Mouse (Mus musculus) limb, embryonic 10.5 days (tissue): Measurements from ENCODE around the gene Them7. TPM values are rescaled to one million over a fixed set of nuclear protein-coding genes. Genes with fewer than 3 reads are reported as not detected.

Experiments
- DNase-seq: peaks from one replicate; pipeline ENCODE4 v3.0.0-alpha.2; 2017; ENCODE audit warnings: low spot score
- H3K27ac ChIP-seq: fragments of 300-500 bp; sonication (generic); 2 replicates; pipeline ENCODE4 v1.5.1; 2016; ENCODE audit warnings: mild to moderate bottlenecking
- H3K27me3 ChIP-seq: fragments of 300-500 bp; sonication (generic); 2 replicates; pipeline ENCODE4 v1.6.1; 2016; ENCODE audit warnings: low read depth, mild to moderate bottlenecking; ENCODE audit not compliant: poor library complexity, severe bottlenecking
- H3K36me3 ChIP-seq: fragments of 300-500 bp; sonication (generic); 2 replicates; pipeline ENCODE4 v1.6.1; 2016; ENCODE audit warnings: mild to moderate bottlenecking, moderate library complexity
- H3K4me1 ChIP-seq: fragments of 300-500 bp; sonication (generic); 2 replicates; pipeline ENCODE4 v1.6.1; 2016
- H3K4me3 ChIP-seq: fragments of 300-500 bp; sonication (generic); 2 replicates; pipeline ENCODE4 v1.5.1; 2016; ENCODE audit warnings: mild to moderate bottlenecking, moderate library complexity
- H3K9me3 ChIP-seq: fragments of 300-500 bp; sonication (generic); replicated peaks from 2 replicates; pipeline ENCODE4 v1.6.1; 2016; ENCODE audit warnings: mild to moderate bottlenecking
- WGBS: fragments of 180-500 bp; shearing (Covaris S2); methylation state at CpG from one replicate; pipeline ENCODE4 v1.1.7; 2016; 5-methylcytosine and 5-hydroxymethylcytosine counted together
- polyA plus RNA-seq: library from polyadenylated mRNA; unstranded; fragments of >200 nt; fragmentation: Nextera tagmentation; extraction: Ambion mirVana; gene quantifications from 2 replicates; pipeline ENCODE4 v1.2.1, GENCODE M21; 2016

Gene Them7
- polyA plus RNA-seq, result 1.1 and 1.9 TPM in 2 replicates

DNA sequence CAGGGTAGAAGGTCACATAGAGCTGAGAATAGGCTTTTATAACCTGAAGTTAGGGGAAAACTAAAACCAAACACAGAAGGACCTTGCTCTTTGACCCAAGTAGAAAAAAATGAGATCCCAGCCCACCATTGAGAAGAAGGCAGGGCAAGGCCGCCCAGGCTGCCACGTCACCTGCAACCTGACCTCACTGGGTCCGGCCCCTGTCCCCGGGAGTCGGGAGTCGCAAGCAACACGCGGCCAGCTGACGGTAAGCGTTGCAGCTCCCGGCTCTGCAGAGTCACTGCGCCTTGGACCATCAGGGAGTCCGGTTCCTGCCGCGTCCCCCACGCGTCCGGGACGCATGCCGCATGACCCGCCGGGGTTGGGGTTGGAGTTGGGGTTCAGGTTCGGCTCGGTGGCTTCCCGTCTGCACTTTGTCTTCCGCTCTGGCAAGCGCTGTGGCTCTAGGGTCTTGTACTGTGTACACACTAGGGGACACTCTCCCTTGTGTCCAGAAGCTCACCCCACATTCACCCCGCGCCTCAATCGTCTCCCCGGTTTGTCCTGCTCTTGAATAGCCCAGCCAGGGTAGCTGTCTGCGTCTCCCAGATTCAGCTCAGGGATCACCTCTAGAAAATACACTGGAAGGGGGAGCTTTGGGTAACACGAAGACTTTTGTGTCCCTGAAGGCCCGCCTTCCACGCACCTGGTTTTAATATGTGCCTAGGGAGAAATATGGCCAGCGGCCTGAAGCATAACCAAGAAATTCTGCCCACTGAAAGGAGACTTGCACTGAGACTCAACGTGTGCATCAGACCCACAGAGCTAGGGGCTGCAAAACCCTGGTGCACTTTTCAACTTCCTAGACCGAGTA is at the start of gene Them7:
Them7 (plus strand) TSS at position 187 of the 853 bp plus-strand sequence.
- peak within 1 kb of the TSS; percentile 86 for H3K27ac ChIP-seq
- peaks cover 32% of the 10 kb centered on the region for H3K4me1 ChIP-seq
- H3K36me3 ChIP-seq, result no peaks in the 10 kb centered on the region
- peak within 1 kb of the TSS; percentile 60 for H3K4me3 ChIP-seq
- WGBS, result 1% methylated on average over 38 of the region's 38 CpGs
- DNase-seq, result peak; percentile 85
- H3K27me3 ChIP-seq, result peaks cover 64% of the 10 kb centered on the region
- H3K9me3 ChIP-seq, result no peaks in the 10 kb centered on the region

DNA sequence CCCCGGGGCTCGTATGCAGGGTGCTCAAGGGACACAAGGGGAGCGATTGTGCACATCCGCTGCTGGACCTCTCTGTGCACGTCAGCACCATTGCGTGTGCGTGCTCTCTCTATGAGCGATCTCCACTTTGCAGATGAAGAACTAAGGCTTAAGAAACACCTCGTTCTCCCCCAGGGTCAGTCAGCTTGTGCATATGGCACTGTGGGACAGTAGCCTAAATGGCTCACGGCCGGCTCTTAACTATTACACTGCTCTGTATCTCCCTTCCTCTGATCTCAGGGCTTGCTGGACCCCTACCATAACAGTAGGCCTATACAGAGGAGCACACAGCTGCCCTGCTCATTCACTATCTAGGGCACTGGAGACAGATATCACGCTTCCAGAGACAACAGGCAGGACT is 45.2 kb upstream of the Them7 start:
- DNase-seq, result no peak
- no peak overlapping the region for H3K4me3 ChIP-seq
- H3K27ac ChIP-seq, result no peak overlapping the region
- WGBS, result 90% methylated on average over 12 of the region's 12 CpGs
- H3K9me3 ChIP-seq, result no peaks in the 10 kb centered on the region
- H3K4me1 ChIP-seq, result no peaks in the 10 kb centered on the region
- 0 out of 2 replicates have a peak, but pooled peaks cover 4% of the 10 kb centered on the region for H3K27me3 ChIP-seq
- no peaks in the 10 kb centered on the region for H3K36me3 ChIP-seq

DNA sequence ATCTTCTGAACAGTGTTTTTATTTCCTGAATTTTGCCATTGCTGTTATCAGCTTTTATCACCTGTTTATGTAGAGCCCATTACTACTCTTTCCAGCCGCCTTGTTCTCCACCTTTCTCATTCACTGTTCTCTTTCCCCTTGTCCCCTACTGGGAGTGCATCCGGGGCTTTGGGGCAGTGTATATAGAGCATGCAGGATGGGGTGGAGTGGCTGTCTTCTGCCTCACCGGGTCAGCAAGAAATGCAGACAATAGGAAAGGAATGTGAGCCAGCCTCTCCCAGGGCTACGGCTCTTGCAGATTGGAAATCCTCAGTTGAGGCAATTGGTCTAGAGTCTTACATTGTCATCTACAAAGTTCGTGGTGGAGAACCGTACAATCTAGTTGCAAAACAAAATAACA is 41.6 kb upstream of the Them7 start:
- 67% methylated on average over 6 of the region's 6 CpGs for whole genome bisulfite sequencing
- Histone ChIP-seq H3K36me3 (no peaks in the 10 kb centered on the region), H3K27me3 (0 out of 2 replicates have a peak, but pooled peaks cover 4% of the 10 kb centered on the region), H3K4me1 (peaks cover 4% of the 10 kb centered on the region; the same call in 1 of the 2 replicates), H3K27ac (no peak overlapping the region), H3K9me3 (no peaks in the 10 kb centered on the region), H3K4me3 (no peak overlapping the region)
- no peak for DNase-seq

DNA sequence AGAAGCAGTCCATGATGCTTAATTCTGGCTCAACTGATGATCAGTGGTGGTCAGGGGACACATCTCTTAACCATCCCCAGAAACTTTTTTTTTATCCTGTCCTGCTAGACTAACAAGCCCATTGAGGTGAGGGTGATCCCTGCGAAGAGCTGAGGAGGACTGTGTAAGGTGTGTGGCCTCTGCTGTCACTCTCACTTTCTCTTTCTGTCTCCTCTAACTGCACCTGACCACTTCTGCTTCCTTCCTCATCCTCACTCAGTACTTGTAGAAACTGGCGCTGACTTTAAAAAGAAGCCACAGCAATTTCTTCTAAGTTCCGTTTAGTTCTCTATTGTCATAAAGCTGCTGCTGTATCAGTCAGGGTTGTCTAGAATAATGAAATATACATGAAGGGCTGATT is 39.0 kb upstream of the Them7 start:
- 93% methylated on average over 3 of the region's 3 CpGs for WGBS
- Histone ChIP-seq H3K27ac (no peak overlapping the region), H3K4me3 (no peak overlapping the region), H3K4me1 (peaks cover 11% of the 10 kb centered on the region; the same call in 1 of the 2 replicates), H3K27me3 (0 out of 2 replicates have a peak, but pooled peaks cover 4% of the 10 kb centered on the region), H3K36me3 (no peaks in the 10 kb centered on the region), H3K9me3 (no peaks in the 10 kb centered on the region)
- DNase-seq, result no peak

DNA sequence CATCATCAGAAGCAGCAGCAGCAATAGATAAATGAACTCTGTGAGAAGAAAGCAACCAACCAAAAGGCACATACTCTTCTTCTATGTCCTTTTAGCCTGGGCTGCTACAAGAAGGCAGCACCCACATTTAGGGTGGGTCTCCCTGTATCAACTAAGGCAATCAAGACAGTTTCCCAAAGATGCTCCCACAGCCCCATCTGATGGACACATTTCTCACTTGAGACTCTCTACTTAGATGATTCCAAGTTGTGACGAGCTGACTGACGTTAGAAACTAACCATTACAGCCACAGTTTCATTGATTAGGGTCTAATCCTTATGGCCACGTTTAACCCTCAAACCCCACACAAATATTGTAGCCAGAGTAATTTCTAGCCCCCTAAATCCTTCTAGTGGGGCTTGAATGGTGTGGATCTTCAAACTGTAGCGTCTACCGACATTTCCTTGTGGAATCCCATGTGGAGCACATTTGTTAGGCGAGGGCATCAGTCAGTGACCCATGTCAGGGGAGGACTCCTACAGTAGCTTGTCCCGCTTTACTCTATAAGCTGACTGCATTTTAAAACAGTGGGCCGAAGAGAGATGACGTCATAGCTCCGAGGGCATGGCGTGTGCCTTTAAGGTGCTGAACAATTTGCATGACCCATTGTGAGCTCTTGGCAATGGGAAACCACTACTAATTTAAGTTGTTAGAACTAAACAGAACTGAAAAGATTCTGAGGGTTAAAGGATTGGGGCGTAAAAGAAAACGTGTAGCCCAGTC is 38.2 kb upstream of the Them7 start:
- no peak overlapping the region for H3K27ac ChIP-seq
- H3K36me3 ChIP-seq, result no peaks in the 10 kb centered on the region
- 0 out of 2 replicates have a peak, but pooled peaks cover 4% of the 10 kb centered on the region for H3K27me3 ChIP-seq
- DNase-seq, result no peak
- no peaks in the 10 kb centered on the region for H3K9me3 ChIP-seq
- no peak overlapping the region for H3K4me3 ChIP-seq
- H3K4me1 ChIP-seq, result peaks cover 11% of the 10 kb centered on the region; the same call in 1 of the 2 replicates
- 84% methylated on average over 13 of the region's 13 CpGs for WGBS

DNA sequence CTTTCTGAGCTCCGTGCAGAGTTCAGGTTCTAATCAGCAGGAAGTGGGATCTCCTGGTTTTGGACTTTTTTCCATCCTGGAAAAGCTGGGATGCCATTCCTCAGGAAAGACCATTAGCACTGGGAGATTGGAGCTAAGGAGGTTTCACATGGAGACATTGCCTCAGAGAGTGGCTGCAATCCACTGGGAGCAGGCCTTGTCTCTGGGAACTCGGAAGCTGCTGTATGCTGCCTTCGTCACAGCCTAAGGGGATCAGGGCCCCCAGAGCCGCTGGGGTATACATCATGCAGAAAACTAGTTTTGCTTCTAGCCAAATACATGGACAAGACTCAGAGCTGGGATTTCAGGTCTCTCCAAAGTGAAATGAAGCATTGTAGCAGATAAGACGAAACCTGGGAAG is 37.5 kb upstream of the Them7 start:
- no peak for DNase-seq
- H3K36me3 ChIP-seq, result no peaks in the 10 kb centered on the region
- no peak overlapping the region for H3K27ac ChIP-seq
- H3K27me3 ChIP-seq, result 0 out of 2 replicates have a peak, but pooled peaks cover 4% of the 10 kb centered on the region
- H3K9me3 ChIP-seq, result no peaks in the 10 kb centered on the region
- no peak overlapping the region for H3K4me3 ChIP-seq
- H3K4me1 ChIP-seq, result peaks cover 11% of the 10 kb centered on the region; the same call in 1 of the 2 replicates
- 80% methylated on average over 5 of the region's 5 CpGs for WGBS

DNA sequence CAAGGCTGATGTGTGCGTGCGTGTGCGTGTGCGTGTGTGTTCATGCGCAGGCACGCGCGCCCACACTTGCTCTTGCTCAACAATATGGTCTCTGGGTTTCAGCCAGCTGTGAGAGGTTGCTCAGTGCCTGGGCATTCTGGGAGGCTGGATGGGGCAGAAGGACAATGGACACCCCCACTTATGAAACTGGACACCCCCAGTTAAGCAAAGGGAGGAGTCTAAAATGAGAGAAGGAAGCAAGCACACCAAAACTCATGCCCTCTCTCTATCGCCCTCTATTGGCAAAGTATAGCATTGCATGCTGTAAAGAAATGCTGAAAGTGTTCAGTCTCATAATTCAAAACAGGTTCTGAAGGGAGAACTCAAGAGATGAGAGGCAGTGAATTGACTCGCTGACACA is 35.9 kb upstream of the Them7 start:
- Histone ChIP-seq H3K27ac (no peak overlapping the region), H3K4me3 (no peak overlapping the region), H3K4me1 (peaks cover 11% of the 10 kb centered on the region; the same call in 1 of the 2 replicates), H3K27me3 (0 out of 2 replicates have a peak, but pooled peaks cover 3% of the 10 kb centered on the region), H3K9me3 (no peaks in the 10 kb centered on the region), H3K36me3 (no peaks in the 10 kb centered on the region)
- DNase-seq, result no peak
- 77% methylated on average over 10 of the region's 10 CpGs for WGBS

DNA sequence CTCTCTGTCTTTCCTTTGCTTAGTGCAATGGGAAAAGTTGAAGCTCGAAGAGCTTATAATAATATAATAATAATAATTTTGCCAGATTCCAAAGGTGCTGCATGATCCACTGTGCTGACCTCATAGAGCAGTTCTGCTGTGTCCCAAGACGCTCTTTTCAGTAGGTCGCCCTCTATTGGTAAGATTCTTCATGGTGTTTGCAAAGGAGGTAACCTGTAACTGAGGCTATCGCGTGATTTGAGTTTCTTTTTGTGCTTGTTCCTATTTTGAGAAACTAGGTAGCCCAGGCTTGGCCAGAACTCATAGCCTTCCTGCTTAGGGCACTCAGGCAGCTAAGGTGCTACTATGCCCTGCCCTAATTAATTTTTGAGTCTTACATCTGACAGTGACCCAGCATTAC is 34.8 kb upstream of the Them7 start:
- no peak for DNase-seq
- WGBS, result 40% methylated on average over 5 of the region's 5 CpGs
- H3K9me3 ChIP-seq, result no peaks in the 10 kb centered on the region
- H3K27ac ChIP-seq, result no peak overlapping the region
- H3K4me1 ChIP-seq, result peaks cover 11% of the 10 kb centered on the region; the same call in 1 of the 2 replicates
- H3K27me3 ChIP-seq, result no peaks in the 10 kb centered on the region
- H3K36me3 ChIP-seq, result no peaks in the 10 kb centered on the region
- no peak overlapping the region for H3K4me3 ChIP-seq

DNA sequence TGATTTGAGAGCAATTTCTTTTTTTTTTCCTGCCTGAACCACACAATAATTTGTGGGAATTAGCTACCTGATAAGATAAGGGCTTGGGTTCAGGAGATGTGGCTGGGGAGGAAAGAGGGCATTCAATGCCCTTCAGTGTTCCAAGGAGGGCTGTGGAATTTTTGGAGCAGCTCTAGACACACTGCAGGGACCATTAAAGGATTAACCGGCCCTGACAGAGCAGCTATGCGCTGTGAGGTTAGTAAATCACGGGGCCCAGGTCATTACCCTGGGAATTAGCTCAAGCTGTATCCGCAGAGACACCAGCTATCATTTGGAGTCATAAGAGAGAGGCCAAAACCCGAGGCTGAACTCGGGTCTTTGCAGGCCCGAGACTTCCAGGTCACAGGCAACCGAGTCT is 24.0 kb upstream of the Them7 start:
- Histone ChIP-seq H3K36me3 (no peaks in the 10 kb centered on the region), H3K9me3 (no peaks in the 10 kb centered on the region), H3K4me1 (peaks cover 15% of the 10 kb centered on the region), H3K4me3 (no peak overlapping the region), H3K27ac (no peak overlapping the region), H3K27me3 (peaks cover 17% of the 10 kb centered on the region; the same call in 1 of the 2 replicates)
- WGBS, result 5% methylated on average over 8 of the region's 8 CpGs
- DNase-seq, result no peak

DNA sequence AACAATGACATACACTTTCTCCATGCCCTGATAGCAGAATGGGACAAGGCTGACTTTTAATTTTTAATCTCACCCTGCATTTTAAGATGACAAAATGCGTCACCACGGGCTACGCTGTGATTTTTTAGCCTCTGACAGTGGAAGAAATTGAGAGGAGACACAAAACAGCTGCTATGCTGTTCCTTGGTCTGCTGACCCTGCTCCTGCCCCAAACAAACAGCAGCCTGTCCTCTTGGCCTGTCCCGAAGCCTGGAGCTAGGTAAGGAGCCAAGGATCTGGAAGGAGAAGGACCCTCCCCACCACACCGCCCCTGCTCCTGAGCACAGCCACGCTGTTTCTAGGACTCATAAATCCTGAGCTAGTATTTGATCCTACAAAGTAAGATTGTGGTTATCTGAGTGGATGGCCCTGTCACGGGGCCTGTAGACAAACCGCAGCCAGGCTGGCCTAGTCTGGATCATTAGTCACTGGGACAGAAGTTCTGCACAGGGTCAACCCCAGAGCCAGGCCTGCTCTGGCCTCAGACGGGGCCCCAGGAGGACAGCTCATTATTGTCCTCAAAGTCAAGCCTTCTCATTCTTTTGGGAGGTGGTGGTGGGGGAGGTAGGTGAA is 17.5 kb upstream of the Them7 start:
- no peaks in the 10 kb centered on the region for H3K9me3 ChIP-seq
- H3K4me1 ChIP-seq, result peaks cover 22% of the 10 kb centered on the region
- no peak overlapping the region for H3K4me3 ChIP-seq
- no peak for DNase-seq
- H3K27ac ChIP-seq, result peak overlapping the region; percentile 31
- WGBS, result 34% methylated on average over 9 of the region's 9 CpGs
- no peaks in the 10 kb centered on the region for H3K36me3 ChIP-seq
- H3K27me3 ChIP-seq, result peaks cover 25% of the 10 kb centered on the region

DNA sequence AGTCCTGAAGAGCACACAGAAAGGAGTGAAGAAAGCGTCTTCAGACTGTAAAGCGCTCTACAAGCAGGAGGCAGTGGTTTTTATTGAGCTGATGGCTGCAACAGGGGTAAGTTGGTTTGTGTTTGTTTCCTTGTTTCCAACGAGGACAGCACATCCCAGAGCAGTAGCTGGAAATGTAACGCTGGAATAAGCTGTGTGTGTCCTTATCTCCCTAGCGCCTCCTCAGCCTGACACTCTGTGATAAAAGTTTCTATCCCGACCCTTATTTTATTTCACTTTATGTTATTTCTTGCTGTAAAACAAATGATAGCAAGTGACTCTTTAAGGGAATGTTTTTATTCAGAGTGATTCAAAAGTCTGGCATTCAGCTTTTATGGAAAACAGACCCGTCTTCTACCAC is 11.3 kb upstream of the Them7 start:
- 77% methylated on average over 7 of the region's 7 CpGs for WGBS
- no peak overlapping the region for H3K4me3 ChIP-seq
- peaks cover 29% of the 10 kb centered on the region for H3K4me1 ChIP-seq
- no peaks in the 10 kb centered on the region for H3K36me3 ChIP-seq
- H3K27ac ChIP-seq, result no peak overlapping the region
- H3K27me3 ChIP-seq, result peaks cover 61% of the 10 kb centered on the region
- H3K9me3 ChIP-seq, result no peaks in the 10 kb centered on the region
- no peak for DNase-seq

DNA sequence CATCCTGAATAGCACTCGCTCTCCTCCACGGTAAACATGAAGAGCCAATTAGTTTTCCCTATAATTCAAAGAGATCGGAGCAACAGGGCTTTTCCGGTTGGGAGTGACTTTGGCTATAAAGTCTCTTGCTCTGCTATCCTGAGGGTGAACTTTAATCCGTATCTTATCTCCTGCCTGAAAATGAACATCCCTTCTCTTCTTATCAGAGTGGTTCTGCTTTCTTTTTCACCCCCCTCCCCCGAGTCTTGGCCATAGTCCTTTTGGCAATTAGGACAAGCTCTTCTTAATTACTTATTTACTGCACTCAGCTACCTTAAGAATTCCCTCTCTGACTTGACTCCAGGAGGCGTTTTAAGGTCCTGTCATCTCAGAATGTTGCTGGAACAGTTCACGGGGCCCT is 8.2 kb upstream of the Them7 start:
- WGBS, result 13% methylated on average over 8 of the region's 8 CpGs
- Histone ChIP-seq H3K36me3 (no peaks in the 10 kb centered on the region), H3K4me1 (peaks cover 20% of the 10 kb centered on the region), H3K4me3 (no peak overlapping the region), H3K27ac (no peak overlapping the region), H3K9me3 (no peaks in the 10 kb centered on the region), H3K27me3 (peaks cover 61% of the 10 kb centered on the region)
- no peak for DNase-seq
